ENCODE assay signal across 21 mouse cellular contexts in genomic region chr11:69128426-69129122, GRCm38 (mm10). TPM values are rescaled to one million over a fixed set of nuclear protein-coding genes. Genes with fewer than 3 reads are reported as not detected.
"Had no signal": no experiment of that assay in that cellular context is flagged by ENCODE, and none has a peak within 500 bp of the region (broad histone marks: within the 10 kb centered on the region; RNA-seq: fewer than 3 reads in every experiment).

No protein-coding gene starts in this region.

- H3K4me2 ChIP-seq: midbrain, embryonic 11.5 days; midbrain, embryonic 13.5 days; midbrain, embryonic 15.5 days; neural tube, embryonic 12.5 days; stomach, embryonic 15.5 days had no signal

- H3K9me3 ChIP-seq: megakaryocyte, embryonic 14.5 days; midbrain, embryonic 13.5 days; midbrain, embryonic 15.5 days; neural tube, embryonic 12.5 days; stomach, embryonic 15.5 days had no signal

- DNase-seq: liver, postnatal 0 days; lung, adult 2 months; lung, postnatal 14 days; lung, postnatal 36 days; right cerebral cortex, postnatal 14 days; thymus, adult 2 months; thymus, postnatal 25 days; thymus, postnatal 4 days had no signal

- H3K27me3 ChIP-seq: midbrain, embryonic 15.5 days; stomach, embryonic 15.5 days had no signal

- H3K36me3 ChIP-seq: midbrain, embryonic 13.5 days; midbrain, embryonic 15.5 days; neural tube, embryonic 12.5 days; stomach, embryonic 15.5 days had no signal

- H3K27ac ChIP-seq: macrophage; midbrain, embryonic 13.5 days; midbrain, embryonic 15.5 days; neural tube, embryonic 12.5 days; stomach, embryonic 15.5 days; stomach, postnatal 0 days had no signal

- H3K9ac ChIP-seq: liver, postnatal 0 days; midbrain, embryonic 13.5 days; midbrain, embryonic 15.5 days; neural tube, embryonic 12.5 days; stomach, embryonic 15.5 days had no signal

- H3K4me3 ChIP-seq: megakaryocyte, embryonic 14.5 days; midbrain, embryonic 13.5 days; midbrain, embryonic 15.5 days; neural tube, embryonic 12.5 days; stomach, embryonic 15.5 days had no signal

RNA-seq across cellular contexts. Expression of gene Aloxe3, which starts 2.9 kb away (rescaled TPM):
- total RNA-seq: megakaryocyte progenitor cell, adult 5-6 weeks; neutrophil, adult 5-6 weeks had no signal
- polyA plus RNA-seq: macrophage; neural tube, embryonic 12.5 days had no signal

RNA-seq across cellular contexts. Expression of gene 9130213A22Rik, which starts 6.2 kb away (rescaled TPM):
- total RNA-seq: megakaryocyte progenitor cell, adult 5-6 weeks; monocyte, adult 5-6 weeks had no signal
- polyA plus RNA-seq: midbrain, embryonic 13.5 days; neural tube, embryonic 12.5 days had no signal

RNA-seq across cellular contexts. Expression of gene Hes7, which starts 8.4 kb away (rescaled TPM):
- total RNA-seq: megakaryocyte progenitor cell, adult 5-6 weeks; monocyte, adult 5-6 weeks had no signal
- polyA plus RNA-seq: macrophage had no signal

RNA-seq across cellular contexts. Expression of gene Alox12b, which starts 28.2 kb away (rescaled TPM):
- total RNA-seq: megakaryocyte progenitor cell, adult 5-6 weeks; monocyte, adult 5-6 weeks; neutrophil, adult 5-6 weeks had no signal
- polyA plus RNA-seq: liver, postnatal 0 days; lung, embryonic 16.5 days; macrophage; midbrain, embryonic 11.5 days; midbrain, embryonic 13.5 days; spleen, adult 2 months had no signal
